Mouse (Mus musculus): ENCODE measurements at regions not wholly inside any gene's neighbourhood (a gene's known extent, or its start where the extent isn't known, plus 50 kb on each side); places are given as distances from the start of the nearest gene placed in this dataset.

GRCm38 (mm10) chr7:145135971-145136370, 71.9 kb downstream of the 1810010D01Rik start:
- TF ChIP-seq POLR2A (IDR thresholded peaks at IDR 0.05; ENCODE audit: insufficient read depth, low read depth, low read length), result no peak
- Histone ChIP-seq H3K27ac (ENCODE audit: insufficient read depth, low read depth, low read length) (no peak overlapping the region), H3K4me3 (ENCODE audit: insufficient read depth, low read depth, low read length) (no peak overlapping the region), H3K4me1 (ENCODE audit: control insufficient read depth, insufficient read depth, low read length) (no peaks in the 10 kb centered on the region)
- WGBS, result 48% methylated on average over 5 of the region's 5 CpGs

GRCm38 (mm10) chr7:145132506-145132905, 75.4 kb downstream of the 1810010D01Rik start:
- no peak for TF ChIP-seq CTCF (IDR thresholded peaks at IDR 0.05; ENCODE audit: insufficient read depth, low read depth, low read length)
- TF ChIP-seq POLR2A (IDR thresholded peaks at IDR 0.05; ENCODE audit: insufficient read depth, low read depth, low read length), result no peak
- Histone ChIP-seq H3K4me1 (ENCODE audit: control insufficient read depth, insufficient read depth, low read length) (no peaks in the 10 kb centered on the region), H3K27ac (ENCODE audit: insufficient read depth, low read depth, low read length) (no peak overlapping the region), H3K4me3 (ENCODE audit: insufficient read depth, low read depth, low read length) (no peak overlapping the region)
- WGBS, result 88% methylated on average over 5 of the region's 5 CpGs

- H3K4me1 ChIP-seq (ENCODE audit: control insufficient read depth, insufficient read depth, low read length), result no peaks in the 10 kb centered on the region
- no peak for TF ChIP-seq POLR2A (IDR thresholded peaks at IDR 0.05; ENCODE audit: insufficient read depth, low read depth, low read length)
- no peak for TF ChIP-seq CTCF (IDR thresholded peaks at IDR 0.05; ENCODE audit: insufficient read depth, low read depth, low read length)
- no peak overlapping the region for H3K27ac ChIP-seq (ENCODE audit: insufficient read depth, low read depth, low read length)
- H3K4me3 ChIP-seq (ENCODE audit: insufficient read depth, low read depth, low read length), result no peak overlapping the region
- 91% methylated on average over 8 of the region's 8 CpGs for WGBS
These were observed 76.3 kb downstream of the 1810010D01Rik start for GRCm38 (mm10) chr7:145131438-145132159.

DNA sequence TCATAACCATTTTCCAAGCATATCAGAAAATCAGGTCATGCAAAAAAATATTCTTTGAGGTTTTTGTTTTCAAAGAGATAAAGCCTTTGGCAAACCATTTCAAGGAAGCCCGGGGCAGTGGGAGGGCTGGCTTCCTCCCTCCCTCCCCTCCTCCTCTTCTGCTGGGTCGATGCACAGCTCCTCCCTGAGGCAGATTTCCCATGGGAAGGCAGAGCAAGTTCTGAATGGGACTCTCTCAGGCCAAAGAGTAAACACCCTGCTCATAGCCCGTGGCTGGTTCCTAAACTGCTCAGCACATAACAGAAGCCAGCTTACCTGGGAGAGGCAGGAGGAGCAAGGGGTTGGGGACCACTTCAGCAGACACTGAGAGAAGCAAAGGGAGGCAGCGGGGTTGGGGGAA, 77.9 kb downstream of the 1810010D01Rik start:
- H3K4me1 ChIP-seq (ENCODE audit: control insufficient read depth, insufficient read depth, low read length), result no peaks in the 10 kb centered on the region
- 39% methylated on average over 4 of the region's 4 CpGs for WGBS
- no peak overlapping the region for H3K27ac ChIP-seq (ENCODE audit: insufficient read depth, low read depth, low read length)
- H3K4me3 ChIP-seq (ENCODE audit: insufficient read depth, low read depth, low read length), result no peak overlapping the region
- TF ChIP-seq CTCF (IDR thresholded peaks at IDR 0.05; ENCODE audit: insufficient read depth, low read depth, low read length) (no peak), POLR2A (IDR thresholded peaks at IDR 0.05; ENCODE audit: insufficient read depth, low read depth, low read length) (no peak)

DNA sequence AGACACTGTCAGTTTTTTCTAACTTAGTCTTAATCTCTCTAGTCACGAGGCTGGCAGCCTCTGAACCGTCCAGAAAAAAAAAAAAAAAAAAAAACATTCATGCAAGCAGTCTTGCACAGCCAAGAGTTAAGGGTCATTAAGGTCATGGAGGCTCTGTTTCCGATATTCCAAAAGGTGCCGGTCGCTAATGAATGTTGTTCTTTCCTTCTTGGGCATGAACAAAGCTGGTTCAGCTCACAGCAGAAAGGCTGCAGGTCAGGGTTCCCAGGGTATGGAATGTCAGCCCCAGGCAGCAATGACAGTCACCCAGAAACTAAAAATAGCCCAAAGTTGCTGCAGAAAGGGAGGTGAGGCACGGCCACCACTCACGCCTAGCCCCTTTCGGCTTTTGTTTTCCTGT, 80.3 kb downstream of the 1810010D01Rik start:
- H3K4me1 ChIP-seq (ENCODE audit: control insufficient read depth, insufficient read depth, low read length), result no peaks in the 10 kb centered on the region
- TF ChIP-seq POLR2A (IDR thresholded peaks at IDR 0.05; ENCODE audit: insufficient read depth, low read depth, low read length), result no peak
- no peak for TF ChIP-seq CTCF (IDR thresholded peaks at IDR 0.05; ENCODE audit: insufficient read depth, low read depth, low read length)
- 62% methylated on average over 8 of the region's 8 CpGs for WGBS
- H3K27ac ChIP-seq (ENCODE audit: insufficient read depth, low read depth, low read length), result no peak overlapping the region
- H3K4me3 ChIP-seq (ENCODE audit: insufficient read depth, low read depth, low read length), result no peak overlapping the region

DNA sequence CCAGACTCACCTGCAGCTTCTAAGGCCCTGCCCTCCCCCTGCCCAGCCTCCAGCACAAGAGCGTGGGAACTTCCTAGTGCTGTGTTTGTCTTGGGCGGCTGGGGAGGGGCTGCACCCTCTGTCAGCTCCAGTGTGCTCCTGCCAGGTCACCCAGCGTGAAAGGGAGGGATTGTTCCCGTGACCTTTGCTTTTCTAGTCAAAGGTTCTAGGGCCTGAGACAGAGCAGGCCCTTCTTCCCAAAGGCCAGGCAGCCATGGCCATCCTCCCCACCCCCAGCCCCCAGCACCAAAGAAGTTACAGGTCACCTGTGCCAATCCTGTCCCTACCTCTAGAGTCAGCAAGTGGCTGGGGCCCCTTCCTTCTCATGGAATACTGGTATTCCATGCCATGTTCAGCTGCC, 80.7 kb downstream of the 1810010D01Rik start:
- WGBS, result 85% methylated on average over 4 of the region's 4 CpGs
- no peak overlapping the region for H3K27ac ChIP-seq (ENCODE audit: insufficient read depth, low read depth, low read length)
- no peaks in the 10 kb centered on the region for H3K4me1 ChIP-seq (ENCODE audit: control insufficient read depth, insufficient read depth, low read length)

DNA sequence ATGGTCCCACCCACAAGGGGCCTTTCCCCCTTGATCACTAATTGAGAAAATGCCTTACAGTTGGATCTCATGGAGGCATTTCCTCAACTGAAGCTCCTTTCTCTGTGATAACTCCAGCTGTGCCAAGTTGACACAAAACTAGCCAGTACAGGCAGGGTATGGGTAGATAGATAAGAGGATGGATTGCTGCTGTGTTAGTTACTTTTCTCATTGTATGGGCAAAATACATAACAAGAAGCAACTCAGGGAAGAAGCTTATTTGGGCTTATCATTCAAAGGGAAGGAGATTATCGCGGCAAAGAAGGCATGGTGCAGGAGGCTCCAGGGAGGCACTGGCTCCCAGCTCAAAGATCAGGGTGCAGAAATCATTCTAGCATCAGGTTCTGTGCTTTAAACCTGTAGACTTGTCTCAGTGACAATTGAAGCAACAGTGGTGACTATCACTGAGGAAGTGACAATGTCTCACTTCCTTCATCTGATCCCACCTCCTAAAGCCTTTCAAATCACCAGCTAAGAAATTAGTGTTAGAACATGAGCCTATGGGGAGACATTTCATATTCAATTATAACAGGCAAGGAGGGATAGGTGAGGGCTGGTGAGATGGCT, 83.8 kb downstream of the 1810010D01Rik start:
- WGBS, result 97% methylated on average over 2 of the region's 2 CpGs
- Histone ChIP-seq H3K4me3 (ENCODE audit: insufficient read depth, low read depth, low read length) (no peak overlapping the region), H3K27ac (ENCODE audit: insufficient read depth, low read depth, low read length) (no peak overlapping the region), H3K4me1 (ENCODE audit: control insufficient read depth, insufficient read depth, low read length) (no peaks in the 10 kb centered on the region)
- no peak for TF ChIP-seq CTCF (IDR thresholded peaks at IDR 0.05; ENCODE audit: insufficient read depth, low read depth, low read length)
- no peak for TF ChIP-seq POLR2A (IDR thresholded peaks at IDR 0.05; ENCODE audit: insufficient read depth, low read depth, low read length)

More for the DNA sequence above, 80.7 kb downstream of the 1810010D01Rik start:
- H3K4me3 ChIP-seq (ENCODE audit: insufficient read depth, low read depth, low read length), result no peak overlapping the region
- no peak for TF ChIP-seq POLR2A (IDR thresholded peaks at IDR 0.05; ENCODE audit: insufficient read depth, low read depth, low read length)
- no peak for TF ChIP-seq CTCF (IDR thresholded peaks at IDR 0.05; ENCODE audit: insufficient read depth, low read depth, low read length)

GRCm38 (mm10) chr7:145122471-145122870, 85.4 kb downstream of the 1810010D01Rik start:
- Histone ChIP-seq H3K4me1 (ENCODE audit: control insufficient read depth, insufficient read depth, low read length) (no peaks in the 10 kb centered on the region), H3K27ac (ENCODE audit: insufficient read depth, low read depth, low read length) (no peak overlapping the region), H3K4me3 (ENCODE audit: insufficient read depth, low read depth, low read length) (no peak overlapping the region)
- TF ChIP-seq CTCF (IDR thresholded peaks at IDR 0.05; ENCODE audit: insufficient read depth, low read depth, low read length), result no peak
- no peak for TF ChIP-seq POLR2A (IDR thresholded peaks at IDR 0.05; ENCODE audit: insufficient read depth, low read depth, low read length)
- WGBS, result 71% methylated on average over 2 of the region's 2 CpGs

DNA sequence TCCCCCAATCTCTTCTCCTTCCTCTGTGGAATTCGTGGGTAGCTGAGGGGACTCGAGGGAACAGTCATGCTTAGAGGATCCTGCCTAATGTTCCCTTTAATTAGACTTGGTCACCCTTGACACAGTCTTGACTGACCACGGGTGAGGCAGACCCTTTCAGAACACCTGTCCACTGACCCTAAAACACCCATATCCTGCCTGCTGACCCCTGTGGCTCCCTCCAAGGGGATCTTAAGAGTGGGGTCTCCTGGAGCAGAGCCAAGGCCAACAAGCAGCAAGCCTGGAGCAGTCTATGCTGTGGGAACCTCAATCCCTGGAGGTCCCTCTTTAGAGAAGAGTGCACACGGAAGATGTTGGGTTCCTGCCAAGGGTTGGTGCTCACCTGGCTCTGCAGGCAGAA, 89.5 kb downstream of the 1810010D01Rik start:
- Histone ChIP-seq H3K4me1 (ENCODE audit: control insufficient read depth, insufficient read depth, low read length) (no peaks in the 10 kb centered on the region), H3K4me3 (ENCODE audit: insufficient read depth, low read depth, low read length) (no peak overlapping the region), H3K27ac (ENCODE audit: insufficient read depth, low read depth, low read length) (no peak overlapping the region)
- WGBS, result 72% methylated on average over 4 of the region's 4 CpGs
- TF ChIP-seq POLR2A (IDR thresholded peaks at IDR 0.05; ENCODE audit: insufficient read depth, low read depth, low read length), result no peak
- TF ChIP-seq CTCF (IDR thresholded peaks at IDR 0.05; ENCODE audit: insufficient read depth, low read depth, low read length), result no peak
